In genomic region chr17:35342711-35343476, GRCm38 (mm10) we compare ENCODE assay signal across 8 mouse cellular contexts. TPM values are rescaled to one million over a fixed set of nuclear protein-coding genes. Genes with fewer than 3 reads are reported as not detected.
DNase-seq lines count a peak whose midpoint lies in the region; ATAC-seq lines count a peak whose summit lies in the region.

No protein-coding gene starts in this region.

- peaks cover 7% of the 10 kb centered on the region for H3K4me1 ChIP-seq in heart, embryonic 16.5 days (ENCODE audit: control insufficient read depth, insufficient read depth, low read length)
- H3K4me1 ChIP-seq in limb, embryonic 10.5 days, result peaks cover 12% of the 10 kb centered on the region
- H3K4me1 ChIP-seq in midbrain, embryonic 11.5 days (ENCODE audit: control insufficient read depth, insufficient read depth, low read length), result peaks cover 5% of the 10 kb centered on the region; the same call in 1 of the 2 replicates

- peak overlapping the region; percentile 48 for H3K4me3 ChIP-seq in heart, embryonic 16.5 days (ENCODE audit: low read length)
- H3K4me3 ChIP-seq in limb, embryonic 10.5 days, result peak overlapping the region; percentile 49
- H3K4me3 ChIP-seq in midbrain, embryonic 11.5 days (ENCODE audit: low read depth, low read length), result peak overlapping the region; percentile 39

- peaks cover 22% of the 10 kb centered on the region for H3K27me3 ChIP-seq in heart, embryonic 16.5 days (ENCODE audit: control insufficient read depth, insufficient read depth, low read length)
- peaks cover 64% of the 10 kb centered on the region for H3K27me3 ChIP-seq in limb, embryonic 10.5 days (ENCODE audit: low read depth, poor library complexity, severe bottlenecking)
- H3K27me3 ChIP-seq in midbrain, embryonic 11.5 days (ENCODE audit: control insufficient read depth, insufficient read depth, low read length), result peaks cover 28% of the 10 kb centered on the region

- peak; percentile 13 for DNase-seq in urinary bladder, postnatal 25 days (ENCODE audit: low spot score)
- no peak for DNase-seq in urinary bladder, postnatal 4 days (ENCODE audit: low spot score in 2 of 2)
- DNase-seq in limb, embryonic 10.5 days (ENCODE audit: low spot score), result peak; percentile 39
- peak; percentile 81 for DNase-seq in midbrain, embryonic 11.5 days (ENCODE audit: low spot score, missing footprints)
- peak; percentile 88 for DNase-seq in yolk sac, embryonic 10.5 days (ENCODE audit: low spot score)
- DNase-seq in layer of hippocampus, postnatal 25 days (ENCODE audit: extremely low spot score in 1 of 2, low spot score in 1 of 2), result no peak
- no peak for DNase-seq in gastrocnemius, postnatal 10 days

- 4% methylated on average over 46 of the region's 46 CpGs for WGBS in heart, embryonic 16.5 days
- WGBS in limb, embryonic 10.5 days, result 2% methylated on average over 46 of the region's 46 CpGs
- 3% methylated on average over 43 of the region's 46 CpGs for WGBS in midbrain, embryonic 11.5 days

- no peaks in the 10 kb centered on the region for H3K9me3 ChIP-seq in heart, embryonic 16.5 days (replicated peaks; ENCODE audit: control insufficient read depth, low read length)
- no peaks in the 10 kb centered on the region for H3K9me3 ChIP-seq in limb, embryonic 10.5 days (replicated peaks)
- H3K9me3 ChIP-seq in midbrain, embryonic 11.5 days (ENCODE audit: control insufficient read depth, low read length), result no peaks in the 10 kb centered on the region

- ATAC-seq in heart, embryonic 16.5 days (replicated peaks; ENCODE audit: extremely low read depth, insufficient read depth, low FRiP score), result no peak; the same call in 1 of the 2 replicates
- no peak for ATAC-seq in midbrain, embryonic 11.5 days (ENCODE audit: low FRiP score)

- no peaks in the 10 kb centered on the region for H3K36me3 ChIP-seq in heart, embryonic 16.5 days (ENCODE audit: control insufficient read depth, insufficient read depth)
- H3K36me3 ChIP-seq in limb, embryonic 10.5 days, result no peaks in the 10 kb centered on the region
- no peaks in the 10 kb centered on the region for H3K36me3 ChIP-seq in midbrain, embryonic 11.5 days (ENCODE audit: control insufficient read depth, insufficient read depth, low read length)

- no peak overlapping the region for H3K27ac ChIP-seq in heart, embryonic 16.5 days (ENCODE audit: low read length)
- H3K27ac ChIP-seq in limb, embryonic 10.5 days, result no peak overlapping the region
- no peak overlapping the region for H3K27ac ChIP-seq in midbrain, embryonic 11.5 days (ENCODE audit: low read depth, low read length)

- H3K9ac ChIP-seq in heart, embryonic 16.5 days (ENCODE audit: low read length), result peak overlapping the region; percentile 33; the same call in 1 of the 2 replicates
- peak overlapping the region; percentile 40; the same call in 1 of the 2 replicates for H3K9ac ChIP-seq in midbrain, embryonic 11.5 days (ENCODE audit: low read length)

- peak overlapping the region; percentile 68 for H3K4me2 ChIP-seq in heart, embryonic 16.5 days (ENCODE audit: low read depth, low read length)
- peak overlapping the region; percentile 68 for H3K4me2 ChIP-seq in midbrain, embryonic 11.5 days

RNA-seq across cellular contexts. Expression of gene H2-Q2, which starts 0.9 kb away (rescaled TPM):
- 0.82 and 2.1 TPM in 2 replicates for polyA plus RNA-seq in heart, embryonic 16.5 days (2015; fragmentation: Nextera tagmentation; extraction: Ambion mirVana)
- 0.79 and 0.80 TPM in 2 replicates for polyA plus RNA-seq in limb, embryonic 10.5 days (2016; fragmentation: Nextera tagmentation; extraction: Ambion mirVana)
- 0.22 and 0.34 TPM in 2 replicates for polyA plus RNA-seq in midbrain, embryonic 11.5 days (2014; fragmentation: Nextera tagmentation; extraction: Ambion mirVana)
- under 1 TPM in 1 of 2 experiments, not detected in 1; 0.44 TPM for total RNA-seq in layer of hippocampus, postnatal 25 days (2021)
- total RNA-seq in gastrocnemius, postnatal 10 days (2021), result under 1 TPM; 0.34 to 0.45 TPM

RNA-seq across cellular contexts. Expression of gene H2-Q1, which starts 22.7 kb away (rescaled TPM):
- not detected in 2 replicates for polyA plus RNA-seq in heart, embryonic 16.5 days (2015; fragmentation: Nextera tagmentation; extraction: Ambion mirVana)
- polyA plus RNA-seq in limb, embryonic 10.5 days (2016; fragmentation: Nextera tagmentation; extraction: Ambion mirVana), result not detected in 2 replicates
- not detected in 2 replicates for polyA plus RNA-seq in midbrain, embryonic 11.5 days (2014; fragmentation: Nextera tagmentation; extraction: Ambion mirVana)
- total RNA-seq in layer of hippocampus, postnatal 25 days (2021), result under 1 TPM in 1 of 2 experiments, not detected in 1; 0.42 TPM
- total RNA-seq in gastrocnemius, postnatal 10 days (2021), result under 1 TPM; 0.23 to 0.70 TPM

RNA-seq across cellular contexts. Expression of gene H2-Q4, which starts 36.5 kb away (rescaled TPM):
- 3.2 and 4.1 TPM in 2 replicates for polyA plus RNA-seq in heart, embryonic 16.5 days (2015; fragmentation: Nextera tagmentation; extraction: Ambion mirVana)
- polyA plus RNA-seq in limb, embryonic 10.5 days (2016; fragmentation: Nextera tagmentation; extraction: Ambion mirVana), result 2.2 and 3.6 TPM in 2 replicates
- 1.9 and 2.5 TPM in 2 replicates for polyA plus RNA-seq in midbrain, embryonic 11.5 days (2014; fragmentation: Nextera tagmentation; extraction: Ambion mirVana)
- total RNA-seq in layer of hippocampus, postnatal 25 days (2021), result 1 to 10 TPM; 1.5 to 1.9 TPM
- 1 to 10 TPM; 5.1 to 6.0 TPM for total RNA-seq in gastrocnemius, postnatal 10 days (2021)

Comparison
In these comparisons a context has a peak if more than half of its experiments do, and no peak if none do; other contexts are left out.
1. DNase-seq: peak in urinary bladder, postnatal 25 days (single experiment), limb, embryonic 10.5 days (single experiment), midbrain, embryonic 11.5 days (single experiment) and yolk sac, embryonic 10.5 days (single experiment); none in urinary bladder, postnatal 4 days (0 of 2), layer of hippocampus, postnatal 25 days (0 of 2) and gastrocnemius, postnatal 10 days (single experiment).
2. Peak in every context shown above with its lines, with median percentiles within 50 percentile points of each other: H3K4me3 ChIP-seq.